Mouse (Mus musculus) midbrain, embryonic 10.5 days (tissue): Measurements from ENCODE around the gene Wdr86. TPM values are rescaled to one million over a fixed set of nuclear protein-coding genes. Genes with fewer than 3 reads are reported as not detected.

ENCODE experiments used
- DNase-seq: peaks from one replicate; pipeline ENCODE4 v3.0.0-alpha.2; 2017; ENCODE audit warnings: low spot score
- H3K27ac ChIP-seq: fragments of 300-500 bp; sonication (generic); replicated peaks from 2 replicates; pipeline ENCODE4 v1.5.1; 2016; ENCODE audit warnings: mild to moderate bottlenecking
- H3K27me3 ChIP-seq: fragments of 300-500 bp; sonication (generic); 2 replicates; pipeline ENCODE4 v1.6.1; 2016; ENCODE audit warnings: low read depth, mild to moderate bottlenecking; ENCODE audit not compliant: poor library complexity, severe bottlenecking
- H3K36me3 ChIP-seq: fragments of 300-500 bp; sonication (generic); 2 replicates; pipeline ENCODE4 v1.6.1; 2016; ENCODE audit warnings: mild to moderate bottlenecking, moderate library complexity
- H3K4me1 ChIP-seq: fragments of 300-500 bp; sonication (generic); 2 replicates; pipeline ENCODE4 v1.6.1; 2016
- H3K4me3 ChIP-seq: fragments of 300-500 bp; sonication (generic); 2 replicates; pipeline ENCODE4 v1.5.1; 2016; ENCODE audit warnings: mild to moderate bottlenecking, moderate library complexity
- H3K9me3 ChIP-seq: fragments of 300-500 bp; sonication (generic); replicated peaks from 2 replicates; pipeline ENCODE4 v1.6.1; 2016; ENCODE audit warnings: mild to moderate bottlenecking
- WGBS: fragments of 180-500 bp; shearing (Covaris S2); methylation state at CpG from one replicate; pipeline ENCODE4 v1.1.7; 2016; 5-methylcytosine and 5-hydroxymethylcytosine counted together
- polyA plus RNA-seq: library from polyadenylated mRNA; unstranded; fragments of >200 nt; fragmentation: Nextera tagmentation; extraction: Ambion mirVana; gene quantifications from 2 replicates; pipeline ENCODE4 v1.2.1, GENCODE M21; 2016

Gene Wdr86
- polyA plus RNA-seq, 1 experiment from 2014 or later: 15.2 TPM

- Histone ChIP-seq H3K4me3 (peak overlapping the region; percentile 67), H3K27ac (peak overlapping the region; percentile 89)
- WGBS: 65% methylated on average over 5 of the region's 5 CpGs
These were observed 19.2 kb upstream of the Wdr86 start for GRCm38 (mm10) chr5:24749731-24750130.

DNA sequence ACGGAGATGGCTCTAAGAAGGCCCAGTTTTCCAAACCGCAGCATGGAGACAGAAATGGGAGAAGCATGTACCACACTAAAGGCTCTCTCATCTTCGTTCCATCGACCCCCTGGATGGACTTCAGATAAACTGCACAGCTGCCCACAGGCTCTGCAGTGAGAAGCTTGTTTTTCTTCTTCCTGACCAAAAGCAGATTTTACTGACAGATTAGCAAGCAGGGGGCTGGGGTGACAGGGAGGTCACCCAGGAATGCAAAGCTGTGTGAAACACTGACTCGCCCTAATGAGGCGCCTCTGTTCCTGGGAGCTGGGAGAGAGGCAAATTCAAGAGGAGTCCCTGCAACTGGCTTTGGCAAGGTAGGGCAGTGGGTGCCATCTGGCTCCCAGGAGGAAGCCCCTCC lies 17.0 kb upstream of the Wdr86 start:
- Histone ChIP-seq H3K9me3 (no peaks in the 10 kb centered on the region), H3K27ac (peak overlapping the region; percentile 10; the same call in 1 of the 2 replicates), H3K36me3 (no peaks in the 10 kb centered on the region), H3K4me1 (peaks cover 41% of the 10 kb centered on the region), H3K27me3 (peaks cover 5% of the 10 kb centered on the region; the same call in 1 of the 2 replicates), H3K4me3 (no peak overlapping the region)
- 15% methylated on average over 6 of the region's 6 CpGs for WGBS
- no peak for DNase-seq

More at GRCm38 (mm10) chr5:24749731-24750130, 19.2 kb upstream of the Wdr86 start:
- peak; percentile 12 for DNase-seq
- peaks cover 5% of the 10 kb centered on the region; the same call in 1 of the 2 replicates for H3K27me3 ChIP-seq
- peaks cover 46% of the 10 kb centered on the region for H3K4me1 ChIP-seq
- H3K9me3 ChIP-seq: no peaks in the 10 kb centered on the region
- H3K36me3 ChIP-seq: no peaks in the 10 kb centered on the region

GRCm38 (mm10) chr5:24743956-24744355 lies 13.4 kb upstream of the Wdr86 start:
- H3K4me3 ChIP-seq: no peak overlapping the region
- 91% methylated on average over 10 of the region's 10 CpGs for WGBS
- peaks cover 22% of the 10 kb centered on the region for H3K4me1 ChIP-seq
- no peaks in the 10 kb centered on the region for H3K36me3 ChIP-seq
- no peak overlapping the region for H3K27ac ChIP-seq
- DNase-seq: no peak
- no peaks in the 10 kb centered on the region for H3K9me3 ChIP-seq
- no peaks in the 10 kb centered on the region for H3K27me3 ChIP-seq

GRCm38 (mm10) chr5:24741172-24741885 lies 10.8 kb upstream of the Wdr86 start:
- no peaks in the 10 kb centered on the region for H3K27me3 ChIP-seq
- no peak for DNase-seq
- no peaks in the 10 kb centered on the region for H3K36me3 ChIP-seq
- H3K4me3 ChIP-seq: no peak overlapping the region
- WGBS: 81% methylated on average over 15 of the region's 15 CpGs
- H3K9me3 ChIP-seq: no peaks in the 10 kb centered on the region
- no peak overlapping the region for H3K27ac ChIP-seq
- H3K4me1 ChIP-seq: peaks cover 10% of the 10 kb centered on the region; the same call in 1 of the 2 replicates

DNA sequence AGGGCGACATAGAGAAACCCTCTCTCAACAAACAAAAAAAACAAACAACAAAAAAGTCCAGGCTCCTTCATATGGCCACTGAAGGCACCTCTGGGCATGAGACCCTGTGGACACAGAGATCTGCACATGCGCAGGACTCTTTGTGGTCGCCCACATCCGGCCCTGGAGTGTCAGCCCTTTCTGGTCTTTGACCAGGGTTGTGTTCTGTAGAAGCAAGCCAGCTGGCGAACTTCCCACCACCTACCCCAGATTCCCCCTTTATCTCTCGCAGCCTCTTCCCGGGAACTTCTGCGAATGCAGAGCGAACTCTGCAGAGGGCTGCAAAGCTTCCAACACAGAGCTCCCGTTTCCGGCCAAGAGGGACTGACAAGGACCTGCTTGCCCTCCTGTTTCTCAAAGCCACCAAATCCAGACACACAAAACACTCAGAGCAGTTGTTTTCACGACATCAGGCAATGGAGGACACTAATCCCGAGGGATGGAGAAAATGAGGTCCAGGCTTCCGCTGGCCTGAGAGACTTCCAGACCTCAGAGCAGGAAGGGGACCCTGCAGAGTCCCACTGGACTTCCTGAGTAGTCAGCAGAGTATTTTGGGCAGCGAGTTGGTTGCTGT lies 8.7 kb upstream of the Wdr86 start:
- H3K27ac ChIP-seq: no peak overlapping the region
- DNase-seq: no peak

GRCm38 (mm10) chr5:24738517-24738916 lies 8.0 kb upstream of the Wdr86 start:
- no peak overlapping the region for H3K27ac ChIP-seq
- no peaks in the 10 kb centered on the region for H3K36me3 ChIP-seq
- no peaks in the 10 kb centered on the region for H3K27me3 ChIP-seq
- no peak overlapping the region for H3K4me3 ChIP-seq
- DNase-seq: no peak
- peaks cover 16% of the 10 kb centered on the region for H3K4me1 ChIP-seq
- H3K9me3 ChIP-seq: no peaks in the 10 kb centered on the region
- WGBS: 85% methylated on average over 1 of the region's 1 CpGs

More for the DNA sequence above, 8.7 kb upstream of the Wdr86 start:
- peaks cover 10% of the 10 kb centered on the region; the same call in 1 of the 2 replicates for H3K4me1 ChIP-seq
- no peaks in the 10 kb centered on the region for H3K9me3 ChIP-seq
- WGBS: 63% methylated on average over 15 of the region's 15 CpGs
- H3K4me3 ChIP-seq: no peak overlapping the region
- no peaks in the 10 kb centered on the region for H3K36me3 ChIP-seq
- no peaks in the 10 kb centered on the region for H3K27me3 ChIP-seq

DNA sequence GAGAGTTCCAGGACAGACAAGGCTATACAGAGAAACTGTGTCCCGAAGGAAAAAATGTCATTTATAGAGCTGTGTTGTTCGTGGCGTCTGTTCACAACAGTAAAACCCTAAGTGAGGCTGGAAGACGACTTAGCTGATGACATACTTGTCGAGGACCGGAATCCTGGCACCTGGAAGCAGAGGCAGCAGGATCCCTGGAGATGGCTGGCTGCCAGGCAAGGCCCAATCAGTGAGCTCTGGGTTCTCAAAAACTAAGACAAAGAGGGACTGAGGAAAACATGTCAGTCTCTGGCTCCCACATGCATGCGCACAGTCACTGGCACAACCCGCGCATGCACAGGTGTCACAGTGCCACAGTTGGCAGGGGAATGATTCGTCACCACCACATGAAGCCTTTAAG lies 7.1 kb upstream of the Wdr86 start:
- no peak for DNase-seq
- H3K27ac ChIP-seq: no peak overlapping the region
- WGBS: 93% methylated on average over 10 of the region's 10 CpGs

DNA sequence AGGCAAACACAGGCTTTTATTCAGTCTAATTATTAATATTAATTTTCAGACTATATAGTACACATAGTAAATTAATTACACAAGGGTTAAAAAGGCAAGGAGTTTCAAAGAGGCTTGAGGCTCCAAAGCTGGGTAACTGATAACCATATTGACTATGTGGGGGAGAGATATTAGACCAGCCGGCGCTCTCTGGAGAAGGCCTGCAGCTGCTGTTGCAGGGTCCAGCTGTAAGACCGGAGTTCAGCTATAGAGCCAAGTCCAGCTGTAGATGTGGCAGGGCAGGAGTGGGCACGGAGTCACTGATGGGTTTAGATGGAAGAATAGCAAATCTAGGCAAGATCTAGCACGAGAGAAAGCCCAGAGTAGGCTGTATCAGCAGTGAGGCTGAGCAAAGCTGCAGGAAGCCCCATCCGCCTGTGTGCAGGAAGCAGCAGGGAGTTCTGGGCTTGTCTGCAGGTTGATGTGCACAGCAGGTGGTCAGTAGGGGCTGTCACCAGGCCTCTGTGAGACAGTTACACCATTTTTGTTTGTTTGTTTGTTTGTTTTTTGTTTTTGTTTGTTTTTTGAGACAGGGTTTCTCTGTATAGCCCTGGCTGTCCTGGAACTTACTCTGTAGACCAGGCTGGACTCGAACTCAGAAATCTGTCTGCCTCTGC lies 3.4 kb upstream of the Wdr86 start:
- H3K27ac ChIP-seq: peak overlapping the region; percentile 64; the same call in 1 of the 2 replicates
- H3K36me3 ChIP-seq: no peaks in the 10 kb centered on the region
- H3K4me1 ChIP-seq: peaks cover 46% of the 10 kb centered on the region
- DNase-seq: no peak
- peaks cover 36% of the 10 kb centered on the region for H3K27me3 ChIP-seq
- H3K4me3 ChIP-seq: no peak overlapping the region
- no peaks in the 10 kb centered on the region for H3K9me3 ChIP-seq
- 68% methylated on average over 7 of the region's 7 CpGs for WGBS

More for the DNA sequence above, 7.1 kb upstream of the Wdr86 start:
- peaks cover 25% of the 10 kb centered on the region for H3K4me1 ChIP-seq
- H3K27me3 ChIP-seq: peaks cover under 1% of the 10 kb centered on the region; the same call in 1 of the 2 replicates
- H3K36me3 ChIP-seq: no peaks in the 10 kb centered on the region
- no peaks in the 10 kb centered on the region for H3K9me3 ChIP-seq
- H3K4me3 ChIP-seq: no peak overlapping the region

- Histone ChIP-seq H3K4me1 (peaks cover 46% of the 10 kb centered on the region), H3K4me3 (no peak overlapping the region), H3K27me3 (peaks cover 44% of the 10 kb centered on the region), H3K9me3 (no peaks in the 10 kb centered on the region), H3K27ac (peak overlapping the region; percentile 64), H3K36me3 (no peaks in the 10 kb centered on the region)
- DNase-seq: peak; percentile 78
- WGBS: 2% methylated on average over 8 of the region's 8 CpGs
These were observed 2.6 kb upstream of the Wdr86 start for GRCm38 (mm10) chr5:24733134-24733533.

- Histone ChIP-seq H3K27ac (peak overlapping the region; percentile 76; the same call in 1 of the 2 replicates), H3K27me3 (peaks cover 45% of the 10 kb centered on the region), H3K36me3 (no peaks in the 10 kb centered on the region), H3K9me3 (no peaks in the 10 kb centered on the region), H3K4me1 (peaks cover 49% of the 10 kb centered on the region), H3K4me3 (peak overlapping the region; percentile 58)
- DNase-seq: peak; percentile 40
- WGBS: 3% methylated on average over 15 of the region's 15 CpGs
These were observed 459 bp upstream of the Wdr86 start for GRCm38 (mm10) chr5:24730986-24731385.

DNA sequence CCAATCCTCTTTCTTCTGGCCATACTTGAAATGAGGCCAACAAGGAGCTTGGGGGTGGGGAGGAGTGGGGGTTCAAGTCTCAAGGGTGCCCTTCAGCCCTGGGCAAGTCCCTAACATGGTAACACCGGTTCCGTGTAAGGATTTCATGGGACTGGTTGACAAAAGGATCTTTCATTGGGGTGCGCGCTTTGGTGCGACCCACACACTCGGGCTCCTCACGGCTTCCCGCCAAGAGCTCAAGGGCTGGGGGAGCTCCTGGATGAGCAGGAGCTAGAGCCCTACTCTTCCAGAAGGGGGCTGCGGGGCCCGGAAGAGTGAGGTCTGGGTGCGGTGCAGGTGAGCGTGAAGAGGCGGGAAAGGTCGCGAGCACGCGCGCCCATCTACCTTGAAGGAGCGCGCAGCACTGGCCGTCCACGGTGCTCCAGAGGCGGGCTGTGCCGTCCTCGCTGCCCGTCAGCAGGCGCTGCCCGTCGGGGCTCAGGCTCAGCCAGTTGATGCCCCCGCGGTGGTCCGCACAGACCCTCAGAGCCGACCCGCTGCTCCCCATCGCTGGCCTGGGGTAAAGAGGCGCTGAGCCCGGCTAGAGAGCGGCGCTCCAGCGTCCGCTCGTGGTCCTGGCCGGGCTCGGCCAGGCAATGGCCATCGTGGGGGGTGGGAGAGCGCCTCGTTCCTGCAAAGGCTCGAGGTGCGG lies 585 bp downstream of the Wdr86 start:
- H3K27ac ChIP-seq: peak overlapping the region; percentile 76
- WGBS: 2% methylated on average over 49 of the region's 49 CpGs

More for the DNA sequence above, 585 bp downstream of the Wdr86 start:
- no peak for DNase-seq
- Histone ChIP-seq H3K4me1 (peaks cover 56% of the 10 kb centered on the region), H3K9me3 (no peaks in the 10 kb centered on the region), H3K36me3 (no peaks in the 10 kb centered on the region), H3K27me3 (peaks cover 45% of the 10 kb centered on the region), H3K4me3 (peak overlapping the region; percentile 58)
